Mouse (Mus musculus) adrenal gland, postnatal 25 days (tissue): ENCODE data around the gene Spata21. TPM values are rescaled to one million over a fixed set of nuclear protein-coding genes. Genes with fewer than 3 reads are reported as not detected.

Source experiments
- DNase-seq: peaks from one replicate; pipeline ENCODE4 v3.0.0; 2021; ENCODE audit warnings: mixed read lengths
- total RNA-seq: library from RNA; stranded (reverse); gene quantifications from 2 replicates; pipeline ENCODE4 v1.2.3, GENCODE M21; 2021

Spata21 gene
- total RNA-seq, 1 experiment from 2014 or later = not detected

- no peak for DNase-seq
Observed at GRCm38 (mm10) chr4:141159093-141159492, 71.0 kb downstream of the Spata21 start.

GRCm38 (mm10) chr4:141159666-141160065 lies 71.5 kb downstream of the Spata21 start:
- DNase-seq = no peak

GRCm38 (mm10) chr4:141160193-141160592 lies 72.1 kb downstream of the Spata21 start:
- no peak for DNase-seq

GRCm38 (mm10) chr4:141161699-141162208 lies 73.6 kb downstream of the Spata21 start:
- no peak for DNase-seq

Other genes starting within 250 kb of the Spata21 start
- gene Padi1, start 242.6 kb upstream of the Spata21 start, total RNA-seq = not detected in 2 replicates
- 5.4 and 8.3 TPM in 2 replicates for gene Padi2, start 182.0 kb upstream of the Spata21 start, total RNA-seq
- 452 and 458 TPM in 2 replicates for gene Sdhb, start 127.1 kb upstream of the Spata21 start, total RNA-seq
- gene Atp13a2, start 101.5 kb upstream of the Spata21 start, total RNA-seq = 35.9 and 53.3 TPM in 2 replicates
- 10.7 and 11.1 TPM in 2 replicates for gene Mfap2, start 77.9 kb upstream of the Spata21 start, total RNA-seq
- gene Crocc, start 27.8 kb upstream of the Spata21 start, total RNA-seq = 10.2 and 16.1 TPM in 2 replicates
- gene Necap2, start 10.0 kb upstream of the Spata21 start, total RNA-seq = 56.2 and 67.2 TPM in 2 replicates
- gene Szrd1, start 51.4 kb downstream of the Spata21 start, total RNA-seq = 95.3 and 115 TPM in 2 replicates
- 19.7 and 24.8 TPM in 2 replicates for gene Fbxo42, start 59.6 kb downstream of the Spata21 start, total RNA-seq
- gene Rsg1, start 125.6 kb downstream of the Spata21 start, total RNA-seq = 1.4 and 1.7 TPM in 2 replicates
- gene Arhgef19, start 151.2 kb downstream of the Spata21 start, total RNA-seq = 32.6 and 44.2 TPM in 2 replicates
- 18.7 and 19.3 TPM in 2 replicates for gene Epha2, start 212.9 kb downstream of the Spata21 start, total RNA-seq